Mouse (Mus musculus) left cerebral cortex, postnatal 4 days (tissue): Measurements from ENCODE around the gene M1ap. TPM values are rescaled to one million over a fixed set of nuclear protein-coding genes. Genes with fewer than 3 reads are reported as not detected.

Experiments used
- DNase-seq: peaks from one replicate; pipeline ENCODE4 v3.0.0-alpha.2; 2022
- intact Hi-C: fragments of 180-260 bp; cut with DNase I; formaldehyde crosslinking; loops from one replicate; pipeline ENCODE4 v1.15.1; 2025
- total RNA-seq, 2 experiments: library from RNA; stranded (reverse); gene quantifications; 2 replicates each; pipeline ENCODE4 v1.2.3; 2021

Gene M1ap
- total RNA-seq, 2 experiments from 2014 or later, result 0.44 TPM; not detected in 1

DNA sequence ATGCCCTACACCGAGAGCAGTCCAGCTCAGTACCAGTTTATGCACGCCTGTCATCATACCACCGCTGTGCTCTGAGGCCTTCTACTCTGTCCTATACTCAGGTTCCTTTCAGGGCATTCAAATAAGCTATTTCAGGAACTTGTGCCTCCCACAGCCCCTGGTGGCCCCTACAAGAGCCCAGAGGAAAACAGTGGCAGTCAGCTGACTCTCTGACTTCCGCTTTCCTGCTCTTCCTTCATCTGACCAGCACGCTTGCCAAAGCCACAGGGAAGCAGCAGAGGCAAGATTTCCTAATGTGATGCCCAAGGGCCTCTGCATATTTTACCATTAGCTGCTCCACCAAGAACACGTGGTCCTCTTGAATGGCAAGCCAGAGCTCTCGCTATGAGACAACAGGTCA is 58.2 kb downstream of the M1ap start:
- intact Hi-C loops, result no loop called here
- DNase-seq, result no peak

DNA sequence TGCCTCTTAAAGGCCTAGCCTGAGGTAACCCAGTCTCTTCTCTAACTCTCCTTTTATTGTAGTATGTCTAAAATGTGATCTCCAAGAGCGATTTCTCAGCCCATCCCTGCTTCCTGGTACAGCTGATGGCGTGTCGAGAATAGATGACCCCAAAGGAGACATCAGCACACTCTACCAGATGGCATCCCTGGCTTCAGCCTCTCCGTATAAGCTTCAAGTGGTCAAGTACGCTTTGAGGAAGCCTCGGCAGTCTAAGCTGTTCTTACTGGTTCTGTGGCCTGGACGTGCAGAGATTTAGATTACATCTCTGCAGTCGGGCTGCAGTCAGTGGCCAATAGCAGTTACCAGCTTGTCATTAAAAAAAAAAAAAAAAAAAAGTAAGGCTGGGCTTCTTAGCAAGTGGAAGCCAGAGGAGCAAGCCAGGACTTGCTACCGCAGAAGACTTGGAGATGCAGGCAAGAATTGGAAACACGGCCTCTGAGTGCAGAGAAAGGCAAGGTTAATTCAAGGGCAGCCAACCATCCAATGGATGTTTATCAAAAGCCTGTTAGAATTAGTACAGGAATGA is 58.8 kb downstream of the M1ap start:
- intact Hi-C loops, result no loop called here
- DNase-seq, result no peak

DNA sequence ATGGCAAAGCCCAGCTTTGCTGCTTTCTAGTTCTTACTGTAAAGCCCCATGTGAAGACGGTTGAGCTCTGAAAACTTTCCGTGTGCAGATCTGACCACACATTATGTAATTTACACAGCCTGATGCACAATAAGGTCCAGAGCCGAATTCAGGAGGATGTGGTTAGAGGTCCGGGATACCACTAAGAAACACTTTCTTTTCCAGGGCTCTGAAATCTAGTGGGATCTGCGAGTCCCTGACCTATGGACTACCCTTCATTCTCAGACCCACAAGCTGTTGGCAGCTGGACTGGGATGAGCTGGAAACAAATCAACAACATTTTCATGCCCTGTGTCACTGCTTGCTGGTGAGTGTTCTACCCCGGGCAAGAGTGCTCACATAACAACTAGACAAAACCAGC is 59.4 kb downstream of the M1ap start:
- no peak for DNase-seq
- intact Hi-C loops, result no loop called here

DNA sequence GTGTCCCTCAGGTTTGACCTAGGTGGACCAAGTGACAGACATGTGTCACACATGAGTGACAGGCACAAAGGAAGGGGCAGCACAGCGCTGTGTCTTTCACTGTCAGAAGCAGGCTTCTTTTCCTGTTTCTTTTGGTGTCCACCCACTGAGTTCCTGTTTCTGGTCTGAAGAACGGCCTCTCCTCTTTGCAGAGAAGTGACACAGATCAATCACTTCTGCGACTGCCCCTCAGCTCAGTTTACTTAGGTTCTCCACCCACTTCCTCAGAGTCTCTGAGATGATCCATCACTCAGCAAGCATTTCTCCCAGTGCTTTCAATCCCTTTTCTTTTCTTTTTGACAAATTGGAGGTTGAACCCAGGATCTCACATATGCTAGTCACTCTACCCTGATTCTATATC is 62.0 kb downstream of the M1ap start:
- DNase-seq, result no peak
- intact Hi-C loops, result no loop called here

DNA sequence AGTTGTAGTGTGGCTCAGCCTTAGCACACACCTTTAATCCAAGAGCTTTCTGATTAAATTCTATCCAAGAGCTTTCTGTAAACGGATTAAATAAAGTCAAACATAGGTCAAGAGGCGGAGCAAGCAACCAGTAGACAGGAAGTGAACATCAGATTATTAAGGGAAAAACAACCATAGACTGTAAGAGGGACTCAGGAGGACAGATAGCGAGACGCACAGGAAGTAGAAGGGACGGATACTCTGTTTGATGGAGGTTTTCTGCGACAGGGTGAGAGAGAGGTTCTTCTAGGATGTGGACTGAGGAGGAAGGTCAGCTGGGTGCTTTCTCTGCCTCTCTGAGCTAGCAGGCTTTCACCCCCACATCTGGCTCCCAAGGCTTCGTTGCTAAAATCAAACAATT is 63.3 kb downstream of the M1ap start:
- intact Hi-C loops, result no loop called here

DNA sequence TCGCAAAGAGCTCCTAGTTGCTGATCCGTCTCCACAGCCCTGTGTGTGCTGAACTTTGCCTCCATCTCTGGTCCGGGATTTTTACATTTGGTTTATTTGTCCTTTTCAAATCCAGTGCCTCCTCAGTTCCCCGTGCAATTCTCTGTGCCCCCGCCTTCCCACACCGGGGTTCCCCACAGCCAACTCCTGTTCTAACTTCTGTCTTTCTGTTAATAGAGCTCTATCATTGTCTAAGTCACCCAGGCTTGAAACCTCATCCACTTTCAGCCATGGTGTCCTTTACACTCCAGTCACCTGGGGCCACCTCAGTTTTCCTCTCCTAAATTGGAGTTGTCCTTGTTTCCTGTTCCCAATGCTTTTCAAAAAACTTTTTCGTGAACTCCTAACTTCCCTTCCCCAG is 64.6 kb downstream of the M1ap start:
- no peak for DNase-seq
- intact Hi-C loops, result no loop called here

More for the DNA sequence above, 63.3 kb downstream of the M1ap start:
- DNase-seq, result no peak

DNA sequence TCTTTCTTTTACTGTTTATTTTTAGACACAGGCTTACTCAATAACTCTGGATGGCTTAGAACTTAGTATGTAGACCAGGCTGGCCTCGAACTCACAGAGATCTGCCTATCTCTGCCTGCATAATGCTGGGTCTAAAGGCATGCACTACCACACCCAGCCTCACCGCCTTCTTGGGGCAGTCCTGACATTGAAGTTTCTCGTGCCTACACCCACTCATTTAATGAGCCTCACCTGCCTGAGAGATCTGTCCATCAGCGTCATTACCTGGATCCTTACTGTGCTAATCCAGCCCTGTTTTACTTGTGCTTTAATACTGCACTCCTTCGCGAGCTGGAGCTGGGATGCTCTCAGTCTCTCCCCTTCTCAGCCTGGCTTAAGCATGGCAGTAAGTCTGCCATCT is 65.1 kb downstream of the M1ap start:
- no peak for DNase-seq
- intact Hi-C loops, result no loop called here

DNA sequence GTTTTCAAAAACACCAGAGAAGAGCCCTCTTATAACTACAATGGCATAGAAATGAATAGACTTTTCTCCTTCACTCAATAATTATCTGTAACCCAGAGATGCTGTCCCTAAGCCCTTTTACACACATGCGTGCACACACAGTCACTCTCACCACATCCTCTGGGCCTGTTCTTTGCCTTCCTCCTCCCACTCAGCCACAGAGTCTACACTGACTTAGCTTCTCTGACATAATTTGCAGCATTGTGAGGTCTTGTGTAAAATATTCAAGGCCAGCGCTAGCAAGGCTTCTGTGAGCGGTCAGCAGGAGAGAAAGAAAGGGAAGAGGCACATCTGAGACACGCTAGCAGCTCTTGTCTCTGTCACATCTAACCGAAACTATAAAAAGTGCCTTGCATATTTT is 66.7 kb downstream of the M1ap start:
- intact Hi-C loops, result no loop called here

DNA sequence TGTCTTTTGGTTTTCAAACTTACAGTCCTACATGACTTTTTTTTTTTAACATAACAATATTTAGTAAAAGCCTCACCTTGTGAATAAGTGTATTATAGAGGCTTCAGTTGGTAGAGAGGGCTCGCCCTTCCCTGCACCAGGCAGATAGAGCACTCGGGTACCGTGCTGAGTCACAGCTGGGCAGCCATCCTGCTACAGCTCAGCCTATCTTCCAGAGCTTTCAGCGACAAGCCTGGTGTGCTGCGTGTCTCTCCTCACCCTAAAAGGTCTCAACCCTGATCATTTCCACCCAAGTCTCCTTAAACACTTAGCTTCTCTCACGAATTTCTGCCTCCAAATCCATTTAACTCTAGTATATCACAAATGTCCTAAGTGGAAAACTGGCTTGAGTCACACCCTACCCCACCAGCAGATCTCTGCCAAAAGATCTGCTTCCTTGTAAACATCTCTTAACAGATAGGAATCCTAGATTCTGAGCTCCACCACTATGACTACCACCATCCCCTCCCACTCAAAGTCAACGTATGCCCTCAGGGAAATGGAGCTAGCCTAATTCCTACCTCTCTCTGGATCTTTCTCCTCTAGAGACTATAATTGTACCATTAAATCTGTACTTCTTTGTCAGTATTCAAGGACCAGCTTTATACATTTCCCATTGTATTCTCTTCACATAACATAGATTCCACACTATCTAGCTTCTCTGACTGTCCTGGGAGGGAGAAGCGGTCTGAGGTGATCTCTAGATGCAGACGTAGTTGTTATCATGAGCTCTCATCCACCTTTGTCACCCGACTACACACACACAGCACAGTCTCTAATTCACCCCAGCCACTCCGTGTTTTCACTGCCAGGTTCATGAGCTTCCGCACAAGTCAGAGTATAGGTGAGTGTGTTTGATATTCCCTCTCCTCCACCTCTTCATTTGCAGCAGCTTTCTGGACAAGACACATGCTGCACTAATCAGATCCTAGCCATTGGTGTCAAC is 68.1 kb downstream of the M1ap start:
- no peak for DNase-seq
- intact Hi-C loops, result no loop called here

More for the DNA sequence above, 66.7 kb downstream of the M1ap start:
- DNase-seq, result no peak

DNA sequence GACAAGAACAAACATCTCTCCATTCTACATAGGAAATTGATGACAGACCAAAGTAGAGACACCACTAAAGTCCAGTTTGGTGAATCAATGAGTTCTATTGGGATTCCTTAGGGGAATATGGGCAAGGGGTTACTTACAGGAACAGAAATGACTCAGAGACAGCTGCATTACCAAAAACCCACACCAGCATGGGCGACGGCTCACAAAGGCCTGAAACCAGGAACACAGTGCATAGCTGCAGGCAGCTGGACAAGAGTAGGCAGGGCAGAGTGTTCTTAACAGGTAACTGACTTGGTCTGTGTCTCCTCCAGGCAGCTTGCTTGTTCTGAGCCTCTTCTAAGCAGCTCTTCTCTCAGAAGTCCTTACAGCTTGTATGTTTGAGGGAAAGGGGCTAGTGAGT is 69.0 kb downstream of the M1ap start:
- intact Hi-C loops, result no loop called here

DNA sequence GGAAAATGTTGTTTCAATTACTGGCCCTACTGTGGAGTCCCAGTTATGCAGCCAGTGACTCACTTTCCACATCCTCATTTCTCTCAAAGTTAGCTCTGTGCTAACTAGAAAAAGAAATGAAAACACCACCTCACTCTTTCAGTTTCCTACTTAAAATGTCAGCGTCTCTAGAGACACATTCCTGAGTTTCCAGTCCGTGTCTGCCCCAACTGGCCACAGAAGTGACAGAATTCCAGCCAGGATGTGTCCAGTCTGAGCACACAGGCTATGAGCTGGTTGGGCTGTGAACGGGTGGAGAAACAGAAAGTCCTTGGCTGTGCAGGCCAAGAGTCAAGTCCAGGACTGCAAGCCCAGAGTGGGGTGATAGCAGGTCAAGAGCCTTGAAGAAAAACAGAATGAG is 70.5 kb downstream of the M1ap start:
- intact Hi-C loops, result no loop called here
- DNase-seq, result no peak

More for the DNA sequence above, 69.0 kb downstream of the M1ap start:
- DNase-seq, result no peak

DNA sequence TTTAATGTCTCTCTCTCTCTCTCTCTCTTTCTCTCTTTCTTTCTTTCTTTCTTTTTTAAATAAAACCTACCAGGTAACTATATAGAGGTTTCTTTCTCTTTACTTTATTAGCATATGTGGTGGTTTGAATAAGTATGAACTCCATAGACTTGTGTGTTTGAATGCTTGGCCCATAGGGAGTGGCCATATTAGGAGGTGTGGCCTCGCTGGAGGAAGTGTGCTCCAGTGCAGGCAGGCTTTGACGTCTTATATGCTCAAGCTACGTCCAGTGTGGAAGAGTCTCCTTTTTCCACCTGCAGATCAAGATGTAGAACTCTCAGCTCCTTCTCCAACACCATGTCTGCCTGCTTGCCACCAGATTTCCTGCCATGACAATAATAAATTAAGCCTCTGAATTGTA is 72.3 kb downstream of the M1ap start:
- intact Hi-C loops, result no loop called here
- DNase-seq, result no peak

DNA sequence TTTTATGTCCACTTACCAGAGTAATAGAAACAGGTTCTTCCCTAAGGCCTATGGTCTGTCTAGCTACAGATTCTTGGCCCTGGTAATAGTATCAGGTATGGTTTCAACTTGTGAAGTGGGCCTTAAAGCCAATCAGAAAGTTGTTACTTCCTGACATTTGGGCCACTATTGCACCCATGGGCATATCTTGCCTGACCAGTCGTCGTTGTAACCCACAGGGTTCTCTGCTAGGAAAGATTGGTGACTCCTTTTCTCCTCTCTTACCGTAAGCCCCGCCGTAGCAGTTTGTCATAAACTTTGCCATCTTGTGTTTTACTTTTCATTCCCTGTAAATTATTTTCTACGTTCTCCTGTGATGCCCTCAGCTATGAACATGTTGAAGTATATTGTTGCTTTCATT is 73.4 kb downstream of the M1ap start:
- no peak for DNase-seq
- intact Hi-C loops, result no loop called here

DNA sequence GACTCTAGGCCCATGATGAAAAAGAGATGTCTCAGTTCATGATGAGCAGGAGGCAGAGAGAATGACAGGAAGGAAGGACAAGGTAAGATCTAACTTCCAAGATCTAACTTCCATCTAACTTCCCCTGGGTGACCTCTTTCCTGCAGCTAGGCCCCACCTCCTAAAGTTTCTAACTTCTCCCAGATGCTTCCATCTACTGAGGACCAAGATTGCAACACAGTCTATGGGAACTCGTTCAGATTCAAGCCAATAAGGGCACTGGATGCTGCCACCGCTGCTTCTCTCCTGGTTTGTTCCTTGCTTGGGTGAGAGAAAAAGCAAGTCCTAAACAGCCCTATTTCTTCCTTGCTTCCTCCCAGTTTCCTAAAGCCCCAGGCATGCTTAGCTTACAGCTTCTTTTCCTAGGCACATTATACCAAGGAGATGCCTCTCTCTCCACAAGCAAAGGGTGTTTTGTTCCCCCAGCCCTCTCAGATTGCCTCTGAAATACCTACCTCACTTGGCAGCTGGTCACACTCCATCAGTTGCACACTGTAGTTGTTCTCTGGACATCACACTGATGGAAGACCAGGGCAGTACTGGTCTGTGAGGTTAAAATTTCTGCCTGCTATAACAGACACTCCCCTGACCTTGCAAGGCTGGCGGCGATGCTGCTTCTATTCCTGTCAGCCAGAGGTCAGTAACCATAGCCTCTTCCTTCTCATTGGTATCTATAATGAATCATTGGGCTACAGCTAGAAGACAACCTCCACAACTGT is 74.3 kb downstream of the M1ap start:
- DNase-seq, result no peak
- intact Hi-C loops, result no loop called here

DNA sequence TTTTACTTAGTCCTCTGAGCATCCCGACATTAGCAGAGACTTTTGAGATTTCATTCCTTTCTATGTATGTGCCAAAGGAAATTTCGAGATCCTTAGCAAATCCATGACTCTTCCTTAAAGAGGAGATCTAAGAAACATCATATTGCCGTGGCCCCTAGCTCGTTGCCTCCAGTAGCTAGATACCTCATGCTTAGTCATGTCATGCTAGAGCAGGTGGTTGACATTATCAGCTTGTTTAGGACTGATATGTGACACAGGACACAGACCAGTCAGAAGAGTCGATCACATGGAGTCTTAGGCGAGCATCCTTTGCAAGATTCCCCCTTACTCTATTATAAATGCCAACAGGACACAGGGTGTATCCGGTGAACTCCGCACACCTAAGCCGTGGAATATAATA is 76.3 kb downstream of the M1ap start:
- intact Hi-C loops, result no loop called here
- DNase-seq, result no peak

DNA sequence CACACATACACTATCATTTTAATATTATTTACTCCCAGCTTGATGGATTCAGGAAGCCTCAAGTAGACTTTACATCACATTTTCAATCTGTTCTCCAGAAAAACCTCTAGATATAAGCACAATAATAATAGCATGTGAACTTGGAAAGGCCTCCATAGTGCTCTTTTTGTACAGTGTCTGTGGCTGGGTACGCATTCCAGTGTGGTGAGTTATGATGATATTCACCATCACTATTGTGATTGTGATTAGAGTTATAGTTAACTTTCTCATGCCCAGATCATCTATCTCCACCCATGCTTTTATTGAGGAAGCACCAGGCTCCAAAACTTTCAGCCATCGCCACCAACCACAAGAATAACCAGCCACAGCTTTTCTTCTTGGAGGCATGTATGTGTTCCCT is 77.1 kb downstream of the M1ap start:
- intact Hi-C loops, result no loop called here
- DNase-seq, result no peak

DNA sequence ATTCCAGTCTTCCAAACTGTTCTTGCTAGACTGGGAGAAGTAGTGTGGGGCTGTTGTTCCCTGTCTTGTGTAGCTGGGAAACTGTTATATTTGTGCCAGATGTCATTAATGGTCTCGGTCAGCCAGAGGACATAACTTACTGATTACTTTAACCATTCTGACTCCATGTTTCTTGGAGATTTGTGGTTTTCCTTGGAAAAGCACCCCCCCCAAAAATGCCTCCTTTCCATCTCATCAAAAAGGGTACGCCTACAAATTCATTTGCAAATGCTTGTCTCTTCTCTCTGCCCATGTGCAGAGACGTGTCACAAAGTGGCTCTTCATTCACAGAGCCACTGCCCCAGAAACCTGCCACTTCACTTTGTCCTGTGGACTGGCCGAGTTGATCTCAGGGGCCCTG is 77.7 kb downstream of the M1ap start:
- DNase-seq, result no peak
- intact Hi-C loops, result no loop called here

DNA sequence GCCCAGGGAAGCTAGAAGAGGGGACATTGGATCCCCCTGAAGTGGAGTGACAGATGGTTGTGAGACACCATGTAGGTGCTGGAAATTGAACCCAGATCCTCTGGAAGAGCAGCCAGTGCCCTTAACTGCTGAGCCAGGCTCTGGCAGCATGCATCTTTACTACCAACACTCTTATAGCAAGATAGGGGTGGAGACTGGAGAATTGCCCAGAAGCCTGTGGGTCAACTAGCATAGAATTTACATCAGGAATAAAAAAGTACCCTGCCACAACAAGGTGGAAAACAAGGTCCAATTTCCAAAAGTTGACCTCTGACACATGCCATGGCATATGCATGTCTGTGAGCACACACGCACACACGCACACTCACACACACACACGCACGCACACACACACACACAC is 78.5 kb downstream of the M1ap start:
- intact Hi-C loops, result no loop called here

DNA sequence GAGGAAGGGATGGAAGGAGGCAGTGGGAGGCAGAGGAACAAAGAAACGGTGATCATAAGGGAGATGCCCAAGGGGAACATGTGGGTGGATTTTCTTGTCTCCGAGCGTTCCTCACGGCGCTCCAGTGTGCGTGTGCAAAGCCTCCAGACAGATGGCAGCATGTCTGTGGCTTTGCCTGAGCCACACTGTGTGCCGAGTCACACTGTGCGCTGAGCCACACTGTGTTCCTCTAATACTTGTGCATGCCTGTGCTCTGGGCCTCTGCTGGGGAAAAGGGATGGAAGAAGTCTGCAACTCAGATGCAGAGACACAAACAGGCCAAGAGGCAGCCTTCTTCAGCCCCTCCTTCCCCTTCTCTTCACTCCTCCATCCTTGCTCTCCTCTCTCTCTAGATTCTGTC is 80.6 kb downstream of the M1ap start:
- intact Hi-C loops, result no loop called here
- no peak for DNase-seq

More for the DNA sequence above, 78.5 kb downstream of the M1ap start:
- DNase-seq, result no peak

DNA sequence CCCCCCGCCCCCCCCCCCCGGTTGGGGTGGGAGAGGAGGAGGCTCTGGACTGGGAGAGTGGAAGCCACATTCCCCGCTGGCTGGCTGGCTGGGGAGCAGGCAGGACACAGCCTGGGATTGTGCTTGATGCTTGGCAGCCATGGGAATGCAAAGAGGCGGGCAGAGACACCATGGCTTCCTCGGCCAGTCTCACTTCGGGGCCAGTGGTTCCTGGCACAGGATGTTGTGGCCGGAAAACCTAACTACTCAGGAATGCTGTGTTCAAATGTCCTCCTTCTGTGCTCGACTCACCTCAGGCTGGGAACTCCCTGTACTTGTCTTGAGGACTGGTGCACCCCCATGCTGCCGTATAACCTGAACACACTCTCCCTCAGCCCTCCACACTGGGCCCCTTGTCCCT is 81.0 kb downstream of the M1ap start:
- DNase-seq, result no peak

DNA sequence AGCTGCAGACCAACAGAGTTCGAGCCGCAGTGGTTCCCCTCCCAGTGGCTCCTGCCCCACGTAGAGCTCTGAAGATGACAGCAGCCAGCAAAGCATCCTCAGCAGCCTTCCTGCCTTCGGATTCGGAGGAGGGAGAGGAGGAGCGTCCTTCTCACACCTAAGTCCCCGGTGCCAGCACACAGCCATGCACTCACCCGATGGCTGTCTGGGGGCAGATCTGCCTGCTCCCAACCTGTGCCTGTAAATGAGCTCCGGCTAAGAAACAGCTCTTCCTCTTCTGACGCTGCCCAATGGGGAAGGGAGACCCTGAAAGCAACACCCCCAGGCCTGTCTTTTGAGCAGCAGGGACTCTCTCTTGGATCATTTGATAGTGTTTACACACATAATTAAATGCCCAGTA is 83.1 kb downstream of the M1ap start:
- intact Hi-C loops, result no loop called here

More for the DNA sequence above, 81.0 kb downstream of the M1ap start:
- intact Hi-C loops, result no loop called here

DNA sequence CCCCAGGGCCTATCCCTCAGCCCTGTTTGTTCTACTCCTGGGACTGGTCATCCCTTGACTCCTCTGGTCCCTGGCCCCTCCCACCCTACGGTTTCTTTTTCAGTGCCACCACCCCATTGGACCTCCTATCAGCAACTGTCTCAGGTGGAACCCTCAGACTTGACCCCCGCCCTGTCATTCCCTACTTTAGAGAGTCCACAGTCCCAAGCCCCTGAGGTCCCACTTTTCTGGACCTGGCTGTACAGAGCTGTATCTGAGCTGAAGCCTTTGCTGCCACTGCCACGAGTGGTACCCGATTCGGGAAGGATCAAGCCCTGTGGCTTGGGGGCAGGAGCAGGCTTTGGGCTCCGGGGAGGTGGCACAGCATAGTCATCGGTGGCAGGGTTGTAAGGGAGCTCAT is 84.4 kb downstream of the M1ap start:
- DNase-seq, result no peak
- intact Hi-C loops, result no loop called here

More for the DNA sequence above, 83.1 kb downstream of the M1ap start:
- DNase-seq, result no peak
